Mouse (Mus musculus): Measurements from ENCODE around the gene Arhgef26. TPM values are rescaled to one million over a fixed set of nuclear protein-coding genes. Genes with fewer than 3 reads are reported as not detected.

Gene Arhgef26
- polyA plus RNA-seq, 1 experiment from 2014 or later = 4.1 TPM

GRCm38 (mm10) chr3:62348514-62349217, 10.5 kb downstream of the Arhgef26 start:
- no peaks in the 10 kb centered on the region for H3K36me3 ChIP-seq
- H3K27ac ChIP-seq = no peak overlapping the region
- ATAC-seq (replicated peaks; ENCODE audit: insufficient number of reproducible peaks, insufficient read depth, low FRiP score, low read depth) = no peak
- no peaks in the 10 kb centered on the region for H3K9me3 ChIP-seq (replicated peaks)
- no peaks in the 10 kb centered on the region for H3K27me3 ChIP-seq
- no peaks in the 10 kb centered on the region for H3K4me1 ChIP-seq (replicated peaks)
- H3K9ac ChIP-seq = no peak overlapping the region
- no peak overlapping the region for H3K4me2 ChIP-seq
- 75% methylated on average over 6 of the region's 6 CpGs for WGBS
- no peak overlapping the region for H3K4me3 ChIP-seq

- H3K9ac ChIP-seq = no peak overlapping the region
- no peak overlapping the region for H3K27ac ChIP-seq
- no peaks in the 10 kb centered on the region for H3K36me3 ChIP-seq
- no peak overlapping the region for H3K4me3 ChIP-seq
- H3K9me3 ChIP-seq (replicated peaks) = no peaks in the 10 kb centered on the region
- H3K4me1 ChIP-seq (replicated peaks) = no peaks in the 10 kb centered on the region
- ATAC-seq (replicated peaks; ENCODE audit: insufficient number of reproducible peaks, insufficient read depth, low FRiP score, low read depth) = no peak
- no peak overlapping the region for H3K4me2 ChIP-seq
- WGBS = 77% methylated on average over 11 of the region's 11 CpGs
- H3K27me3 ChIP-seq = no peaks in the 10 kb centered on the region
Observed at GRCm38 (mm10) chr3:62349218-62349897, 11.2 kb downstream of the Arhgef26 start.

- Histone ChIP-seq H3K4me3 (no peak overlapping the region), H3K4me2 (no peak overlapping the region), H3K27me3 (no peaks in the 10 kb centered on the region), H3K36me3 (no peaks in the 10 kb centered on the region), H3K27ac (no peak overlapping the region), H3K9me3 (replicated peaks) (no peaks in the 10 kb centered on the region), H3K4me1 (replicated peaks) (no peaks in the 10 kb centered on the region), H3K9ac (no peak overlapping the region)
- 76% methylated on average over 4 of the region's 4 CpGs for WGBS
- no peak for ATAC-seq (replicated peaks; ENCODE audit: insufficient number of reproducible peaks, insufficient read depth, low FRiP score, low read depth)
Observed at GRCm38 (mm10) chr3:62352071-62352470, 13.9 kb downstream of the Arhgef26 start.

GRCm38 (mm10) chr3:62352876-62353275, 14.7 kb downstream of the Arhgef26 start:
- Histone ChIP-seq H3K27ac (no peak overlapping the region), H3K4me2 (no peak overlapping the region), H3K4me1 (replicated peaks) (no peaks in the 10 kb centered on the region), H3K27me3 (no peaks in the 10 kb centered on the region), H3K9me3 (replicated peaks) (no peaks in the 10 kb centered on the region), H3K9ac (no peak overlapping the region), H3K36me3 (no peaks in the 10 kb centered on the region), H3K4me3 (no peak overlapping the region)
- ATAC-seq (replicated peaks; ENCODE audit: insufficient number of reproducible peaks, insufficient read depth, low FRiP score, low read depth) = no peak
- WGBS = 80% methylated on average over 4 of the region's 4 CpGs

GRCm38 (mm10) chr3:62367882-62368281, 29.7 kb downstream of the Arhgef26 start:
- ATAC-seq (replicated peaks; ENCODE audit: insufficient number of reproducible peaks, insufficient read depth, low FRiP score, low read depth) = no peak
- Histone ChIP-seq H3K4me3 (no peak overlapping the region), H3K9ac (no peak overlapping the region), H3K4me1 (replicated peaks) (no peaks in the 10 kb centered on the region), H3K27me3 (no peaks in the 10 kb centered on the region), H3K4me2 (no peak overlapping the region), H3K9me3 (replicated peaks) (no peaks in the 10 kb centered on the region), H3K27ac (no peak overlapping the region), H3K36me3 (no peaks in the 10 kb centered on the region)
- 34% methylated on average over 5 of the region's 5 CpGs for WGBS

GRCm38 (mm10) chr3:62372841-62373240, 34.7 kb downstream of the Arhgef26 start:
- 0 out of 2 replicates have a peak, but pooled peaks cover 3% of the 10 kb centered on the region for H3K4me1 ChIP-seq (replicated peaks)
- H3K9me3 ChIP-seq (replicated peaks) = no peaks in the 10 kb centered on the region
- H3K27me3 ChIP-seq = no peaks in the 10 kb centered on the region
- no peak overlapping the region for H3K9ac ChIP-seq
- no peak overlapping the region for H3K4me2 ChIP-seq
- H3K27ac ChIP-seq = no peak overlapping the region
- 71% methylated on average over 2 of the region's 2 CpGs for WGBS
- H3K4me3 ChIP-seq = no peak overlapping the region
- no peak for ATAC-seq (replicated peaks; ENCODE audit: insufficient number of reproducible peaks, insufficient read depth, low FRiP score, low read depth)
- no peaks in the 10 kb centered on the region for H3K36me3 ChIP-seq

GRCm38 (mm10) chr3:62374346-62374745, 36.2 kb downstream of the Arhgef26 start:
- H3K4me1 ChIP-seq (replicated peaks) = 0 out of 2 replicates have a peak, but pooled peaks cover 3% of the 10 kb centered on the region
- H3K27me3 ChIP-seq = no peaks in the 10 kb centered on the region
- no peak overlapping the region for H3K4me2 ChIP-seq
- no peaks in the 10 kb centered on the region for H3K9me3 ChIP-seq (replicated peaks)
- no peak overlapping the region for H3K4me3 ChIP-seq
- no peak overlapping the region for H3K9ac ChIP-seq
- 73% methylated on average over 4 of the region's 4 CpGs for WGBS
- ATAC-seq (replicated peaks; ENCODE audit: insufficient number of reproducible peaks, insufficient read depth, low FRiP score, low read depth) = no peak
- no peak overlapping the region for H3K27ac ChIP-seq
- no peaks in the 10 kb centered on the region for H3K36me3 ChIP-seq

- no peaks in the 10 kb centered on the region for H3K27me3 ChIP-seq
- H3K4me2 ChIP-seq = no peak overlapping the region
- no peaks in the 10 kb centered on the region for H3K9me3 ChIP-seq (replicated peaks)
- no peak overlapping the region for H3K4me3 ChIP-seq
- no peak overlapping the region for H3K9ac ChIP-seq
- 0 out of 2 replicates have a peak, but pooled peaks cover 3% of the 10 kb centered on the region for H3K4me1 ChIP-seq (replicated peaks)
- 35% methylated on average over 6 of the region's 6 CpGs for WGBS
- no peak overlapping the region for H3K27ac ChIP-seq
- H3K36me3 ChIP-seq = no peaks in the 10 kb centered on the region
- ATAC-seq (replicated peaks; ENCODE audit: insufficient number of reproducible peaks, insufficient read depth, low FRiP score, low read depth) = no peak
Observed at GRCm38 (mm10) chr3:62374831-62375230, 36.7 kb downstream of the Arhgef26 start.

- Histone ChIP-seq H3K9me3 (replicated peaks) (no peaks in the 10 kb centered on the region), H3K36me3 (no peaks in the 10 kb centered on the region), H3K4me2 (no peak overlapping the region), H3K4me1 (replicated peaks) (0 out of 2 replicates have a peak, but pooled peaks cover 3% of the 10 kb centered on the region), H3K27ac (no peak overlapping the region), H3K27me3 (no peaks in the 10 kb centered on the region), H3K9ac (no peak overlapping the region), H3K4me3 (no peak overlapping the region)
- no peak for ATAC-seq (replicated peaks; ENCODE audit: insufficient number of reproducible peaks, insufficient read depth, low FRiP score, low read depth)
- WGBS = 74% methylated on average over 2 of the region's 2 CpGs
Observed at GRCm38 (mm10) chr3:62376719-62377118, 38.6 kb downstream of the Arhgef26 start.

- Histone ChIP-seq H3K4me1 (replicated peaks) (0 out of 2 replicates have a peak, but pooled peaks cover under 1% of the 10 kb centered on the region), H3K4me2 (no peak overlapping the region), H3K4me3 (no peak overlapping the region), H3K36me3 (no peaks in the 10 kb centered on the region), H3K9ac (no peak overlapping the region), H3K9me3 (replicated peaks) (no peaks in the 10 kb centered on the region), H3K27ac (no peak overlapping the region), H3K27me3 (no peaks in the 10 kb centered on the region)
- 37% methylated on average over 5 of the region's 5 CpGs for WGBS
- no peak for ATAC-seq (replicated peaks; ENCODE audit: insufficient number of reproducible peaks, insufficient read depth, low FRiP score, low read depth)
Observed at GRCm38 (mm10) chr3:62379946-62380345, 41.8 kb downstream of the Arhgef26 start.

GRCm38 (mm10) chr3:62380420-62380819, 42.3 kb downstream of the Arhgef26 start:
- no peaks in the 10 kb centered on the region for H3K36me3 ChIP-seq
- WGBS = 79% methylated on average over 3 of the region's 3 CpGs
- H3K27ac ChIP-seq = no peak overlapping the region
- H3K9ac ChIP-seq = no peak overlapping the region
- no peaks in the 10 kb centered on the region for H3K9me3 ChIP-seq (replicated peaks)
- no peaks in the 10 kb centered on the region for H3K27me3 ChIP-seq
- H3K4me1 ChIP-seq (replicated peaks) = no peaks in the 10 kb centered on the region
- no peak overlapping the region for H3K4me3 ChIP-seq
- no peak for ATAC-seq (replicated peaks; ENCODE audit: insufficient number of reproducible peaks, insufficient read depth, low FRiP score, low read depth)
- H3K4me2 ChIP-seq = no peak overlapping the region

- ATAC-seq (replicated peaks; ENCODE audit: insufficient number of reproducible peaks, insufficient read depth, low FRiP score, low read depth) = no peak
- H3K27ac ChIP-seq = no peak overlapping the region
- H3K4me1 ChIP-seq (replicated peaks) = no peaks in the 10 kb centered on the region
- no peak overlapping the region for H3K9ac ChIP-seq
- no peak overlapping the region for H3K4me2 ChIP-seq
- H3K4me3 ChIP-seq = no peak overlapping the region
- no peaks in the 10 kb centered on the region for H3K27me3 ChIP-seq
- 65% methylated on average over 1 of the region's 1 CpGs for WGBS
- H3K9me3 ChIP-seq (replicated peaks) = no peaks in the 10 kb centered on the region
- no peaks in the 10 kb centered on the region for H3K36me3 ChIP-seq
Observed at GRCm38 (mm10) chr3:62382853-62383252, 44.7 kb downstream of the Arhgef26 start.

Data from heart, embryonic 15.5 days (tissue).